8 mouse cellular contexts compared by ENCODE assay signal in genomic region chr5:106825301-106825853, GRCm38 (mm10).
DNase-seq lines count a peak whose midpoint lies in the region; ATAC-seq and TF ChIP-seq lines count a peak whose summit lies in the region.

No protein-coding gene starts in this region.

- TF ChIP-seq CTCF in liver, postnatal 0 days (IDR thresholded peaks at IDR 0.05; ENCODE audit: low read depth), result no peak

- no peaks in the 10 kb centered on the region for H3K36me3 ChIP-seq in forebrain, embryonic 16.5 days (ENCODE audit: control insufficient read depth, insufficient read depth)
- H3K36me3 ChIP-seq in liver, postnatal 0 days (replicated peaks; ENCODE audit: insufficient read depth, low read length), result no peaks in the 10 kb centered on the region
- H3K36me3 ChIP-seq in neural tube, embryonic 13.5 days, result no peaks in the 10 kb centered on the region

- TF ChIP-seq EP300 in liver, postnatal 0 days (IDR thresholded peaks at IDR 0.05; ENCODE audit: low read depth), result no peak

- peaks cover 12% of the 10 kb centered on the region for H3K4me1 ChIP-seq in forebrain, embryonic 16.5 days (replicated peaks; ENCODE audit: control insufficient read depth, insufficient read depth, low read length)
- H3K4me1 ChIP-seq in liver, postnatal 0 days (ENCODE audit: insufficient read depth), result peaks cover 7% of the 10 kb centered on the region; the same call in 1 of the 2 replicates
- peaks cover 18% of the 10 kb centered on the region for H3K4me1 ChIP-seq in neural tube, embryonic 13.5 days (replicated peaks)

- peak; percentile 30 to 46 for DNase-seq in cerebellum, postnatal 14 days
- DNase-seq in cerebellum, adult 9-11 months, result no peak
- peak; percentile 47 for DNase-seq in adrenal gland, postnatal 10 days
- peak; percentile 46 for DNase-seq in kidney, postnatal 10 days
- DNase-seq in liver, postnatal 0 days, result peak; percentile 35
- DNase-seq in thymus, postnatal 10 days (ENCODE audit: low spot score in 2 of 2), result peak; percentile 14 to 30

- ATAC-seq in forebrain, embryonic 16.5 days, result peak; percentile 69
- no peak for ATAC-seq in liver, postnatal 0 days
- peak; percentile 74 for ATAC-seq in neural tube, embryonic 13.5 days (ENCODE audit: low read depth)

- H3K9ac ChIP-seq in forebrain, embryonic 16.5 days (replicated peaks; ENCODE audit: low read depth, low read length), result peak overlapping the region; percentile 64
- H3K9ac ChIP-seq in liver, postnatal 0 days (replicated peaks), result peak overlapping the region; percentile 40; the same call in 1 of the 2 replicates
- H3K9ac ChIP-seq in neural tube, embryonic 13.5 days, result peak overlapping the region; percentile 67

- no peaks in the 10 kb centered on the region for H3K9me3 ChIP-seq in forebrain, embryonic 16.5 days (ENCODE audit: control insufficient read depth, low read length)
- H3K9me3 ChIP-seq in liver, postnatal 0 days (ENCODE audit: low read length), result no peaks in the 10 kb centered on the region
- H3K9me3 ChIP-seq in neural tube, embryonic 13.5 days, result no peaks in the 10 kb centered on the region

- peak overlapping the region; percentile 48 for H3K4me3 ChIP-seq in forebrain, embryonic 16.5 days (replicated peaks; ENCODE audit: low read length)
- H3K4me3 ChIP-seq in liver, postnatal 0 days (ENCODE audit: low read depth, low read length), result peak overlapping the region; percentile 30
- peak overlapping the region; percentile 41 for H3K4me3 ChIP-seq in neural tube, embryonic 13.5 days

- H3K4me2 ChIP-seq in forebrain, embryonic 16.5 days (ENCODE audit: low read length), result peak overlapping the region; percentile 86
- H3K4me2 ChIP-seq in liver, postnatal 0 days (ENCODE audit: low read depth, low read length), result peak overlapping the region; percentile 63
- H3K4me2 ChIP-seq in neural tube, embryonic 13.5 days, result peak overlapping the region; percentile 75

- H3K27me3 ChIP-seq in forebrain, embryonic 16.5 days (replicated peaks; ENCODE audit: control insufficient read depth, insufficient read depth, low read length), result no peaks in the 10 kb centered on the region
- H3K27me3 ChIP-seq in liver, postnatal 0 days (ENCODE audit: insufficient read depth, low read length), result no peaks in the 10 kb centered on the region
- no peaks in the 10 kb centered on the region; the same call in 1 of the 2 replicates for H3K27me3 ChIP-seq in neural tube, embryonic 13.5 days

- H3K27ac ChIP-seq in forebrain, embryonic 16.5 days (ENCODE audit: low read length), result peak overlapping the region; percentile 58
- H3K27ac ChIP-seq in liver, postnatal 0 days (ENCODE audit: low read depth), result no peak overlapping the region
- H3K27ac ChIP-seq in neural tube, embryonic 13.5 days (replicated peaks), result peak overlapping the region; percentile 79

- WGBS in forebrain, embryonic 16.5 days, result 8% methylated on average over 19 of the region's 19 CpGs
- 14% methylated on average over 19 of the region's 19 CpGs for WGBS in liver, postnatal 0 days (ENCODE audit: insufficient replicate concordance)
- WGBS in neural tube, embryonic 13.5 days, result 6% methylated on average over 19 of the region's 19 CpGs
